Mouse (Mus musculus) 3T3-L1 (cell line): ENCODE measurements at regions not wholly inside any gene's neighbourhood (a gene's known extent, or its start where the extent isn't known, plus 50 kb on each side); places are given as distances from the start of the nearest gene placed in this dataset.
A peak's percentile ranks its signal among the peaks of the same experiment; 100 is the strongest.

ENCODE experiments used
- DNase-seq: peaks from one replicate; pipeline ENCODE4 v3.0.0-alpha.2; 2015; ENCODE audit warnings: low read depth, low spot score

DNA sequence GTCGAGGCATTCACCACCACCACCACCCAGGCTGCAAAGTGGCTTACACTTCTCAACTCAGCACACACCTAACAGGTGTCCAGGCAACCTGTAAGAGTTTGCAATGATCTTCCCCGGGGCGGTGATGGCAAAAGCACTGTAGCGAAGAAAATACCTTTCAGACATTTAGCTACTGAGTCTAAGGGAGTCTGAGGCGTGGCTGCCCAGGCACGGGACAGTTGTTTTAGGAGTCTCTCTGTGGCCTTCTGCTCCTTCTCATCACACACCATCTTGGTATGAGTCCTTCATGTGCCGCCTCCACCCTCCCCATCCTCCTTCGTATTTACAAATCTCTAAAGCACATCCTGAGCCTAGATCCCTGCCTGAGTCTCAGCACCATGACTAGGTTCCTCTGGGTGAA is 186.0 kb downstream of the Setd4 start:
- DNase-seq, result no peak

GRCm38 (mm10) chr16:93392024-93392675 is 211.7 kb downstream of the Setd4 start:
- no peak for DNase-seq

DNA sequence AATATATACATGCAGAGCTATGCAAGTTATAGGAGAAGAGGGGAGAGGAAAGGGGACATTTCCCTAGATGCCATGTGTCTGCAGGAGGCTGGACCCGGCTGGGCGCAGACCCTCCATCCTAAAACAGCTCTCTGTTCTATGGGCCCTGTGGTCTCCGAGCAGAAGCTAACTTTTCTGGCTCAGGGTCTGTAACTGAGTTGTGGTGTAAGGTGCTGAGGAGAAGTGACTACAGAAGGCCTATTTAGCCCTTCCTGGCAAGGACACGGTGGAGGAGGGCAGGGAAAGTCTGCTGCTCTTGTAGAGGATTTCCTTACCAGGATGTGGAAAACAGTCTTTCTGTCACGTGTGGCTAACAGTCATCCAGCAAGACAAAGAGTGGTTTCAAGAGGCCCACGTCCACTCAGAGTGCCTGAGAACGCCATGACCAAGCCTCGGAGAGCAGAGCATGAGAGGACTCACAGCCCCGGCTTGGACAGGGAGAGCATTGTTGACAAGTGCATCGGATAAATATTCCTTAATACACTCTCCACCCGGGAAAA is 216.2 kb downstream of the Setd4 start:
- no peak for DNase-seq

DNA sequence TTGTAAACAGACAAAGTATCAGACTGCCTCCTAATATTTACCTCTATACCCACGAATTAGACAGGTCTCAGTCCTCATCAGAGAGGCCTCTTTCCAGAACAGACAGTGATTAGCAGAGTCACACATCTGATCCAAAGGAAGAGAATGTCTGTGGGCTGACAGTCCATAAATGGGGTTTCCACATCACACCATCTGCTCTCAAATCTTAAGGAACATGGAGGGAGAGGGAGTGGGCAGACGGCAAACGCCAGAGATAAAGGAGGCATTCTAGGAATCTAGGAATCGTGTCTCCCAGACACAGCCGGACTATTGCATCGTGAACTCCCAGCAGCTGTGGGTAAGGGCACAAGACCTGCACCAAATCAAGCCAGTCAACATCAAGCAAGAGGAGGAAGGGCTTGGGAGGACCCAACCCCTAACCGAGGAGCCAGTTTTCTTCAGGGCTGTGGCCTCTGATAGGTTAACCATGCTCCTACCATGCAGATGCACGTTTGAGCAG is 219.8 kb downstream of the Setd4 start:
- DNase-seq, result no peak

GRCm38 (mm10) chr16:93382945-93383344 is 220.9 kb downstream of the Setd4 start:
- DNase-seq, result no peak

- no peak for DNase-seq
Observed at GRCm38 (mm10) chr16:93380717-93381671, 222.9 kb downstream of the Setd4 start.

DNA sequence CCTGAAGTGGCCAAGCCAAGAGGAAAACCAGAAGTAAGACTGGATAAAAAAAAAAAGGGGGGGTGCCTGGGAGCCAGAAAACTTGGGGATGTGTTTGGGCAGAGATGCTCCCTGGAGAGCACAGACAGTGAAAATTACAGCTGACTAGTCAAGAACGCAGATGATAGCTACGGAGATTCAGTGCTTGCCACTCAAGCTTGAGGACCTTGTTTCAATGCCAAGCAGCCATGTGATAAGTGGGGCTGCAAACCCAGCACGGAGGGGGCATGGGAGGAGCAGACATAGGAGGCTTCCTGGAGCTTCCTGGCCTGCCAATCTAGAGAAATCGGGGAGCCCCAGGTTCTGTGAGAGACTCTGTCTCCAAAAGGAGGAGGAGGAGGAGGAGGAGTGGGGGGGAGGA is 223.7 kb downstream of the Setd4 start:
- no peak for DNase-seq

DNA sequence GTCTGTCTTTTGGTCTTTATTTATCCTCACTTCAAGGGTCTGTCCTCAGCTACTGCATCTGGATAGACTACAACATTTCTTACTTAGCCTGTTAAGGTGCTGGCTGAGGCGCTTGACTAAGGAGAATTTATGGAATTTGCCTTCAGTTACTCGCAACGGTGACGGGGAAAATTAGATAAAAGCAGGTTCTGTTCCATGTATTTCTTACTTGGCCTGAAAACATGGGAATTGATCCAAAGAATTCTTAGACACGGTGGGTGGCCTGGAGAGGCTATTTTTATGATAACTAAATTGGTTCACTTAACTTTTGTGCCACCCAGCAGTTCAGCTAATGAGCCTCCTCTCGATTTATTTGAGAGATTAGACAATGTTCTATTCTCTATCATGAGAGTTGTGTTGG is 224.3 kb downstream of the Setd4 start:
- DNase-seq, result no peak

DNA sequence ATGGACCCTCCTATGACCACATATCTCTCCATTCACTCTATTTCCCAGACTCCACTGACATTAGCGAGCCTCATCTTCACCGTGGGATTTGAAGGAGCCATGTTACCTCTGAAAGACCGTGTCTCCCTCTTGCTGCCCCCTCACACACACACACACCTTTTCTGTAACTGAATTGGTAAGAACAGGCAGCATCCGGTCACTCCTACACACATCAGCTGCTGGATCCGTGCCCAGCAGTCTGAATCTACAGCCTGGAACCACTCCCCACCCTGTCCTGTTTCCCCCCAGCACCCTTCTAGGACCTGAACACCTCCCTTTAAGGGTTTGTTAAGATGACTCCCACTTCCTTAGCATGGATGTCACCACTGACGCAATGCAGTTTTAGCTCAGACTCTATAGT is 229.2 kb downstream of the Setd4 start:
- no peak for DNase-seq

DNA sequence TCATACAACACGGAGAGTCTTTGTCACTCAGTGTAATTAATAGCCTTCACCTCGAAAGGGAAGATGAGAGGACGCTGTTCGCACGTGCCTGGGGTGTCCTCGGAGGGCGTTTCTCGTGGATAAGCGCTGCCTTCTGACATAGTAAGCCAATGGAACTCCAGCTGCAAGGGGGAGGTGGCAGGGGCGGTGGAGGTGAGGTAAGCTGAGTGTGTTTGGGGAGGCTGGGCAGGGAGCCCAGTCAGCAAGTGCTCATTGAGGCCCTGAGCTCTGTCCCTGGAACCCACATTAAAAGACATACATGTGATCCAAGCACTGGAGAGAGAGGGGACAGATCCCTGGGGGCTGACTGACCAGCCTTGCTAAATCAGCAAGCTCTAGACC is 234.1 kb downstream of the Setd4 start:
- no peak for DNase-seq

- peak; percentile 7 for DNase-seq
Observed at GRCm38 (mm10) chr16:93368824-93369765, 234.8 kb downstream of the Setd4 start.

GRCm38 (mm10) chr16:93367995-93368394 is 235.9 kb downstream of the Setd4 start:
- DNase-seq, result peak; percentile 14

- no peak for DNase-seq
Observed at GRCm38 (mm10) chr16:93367246-93367805, 236.5 kb downstream of the Setd4 start.

DNA sequence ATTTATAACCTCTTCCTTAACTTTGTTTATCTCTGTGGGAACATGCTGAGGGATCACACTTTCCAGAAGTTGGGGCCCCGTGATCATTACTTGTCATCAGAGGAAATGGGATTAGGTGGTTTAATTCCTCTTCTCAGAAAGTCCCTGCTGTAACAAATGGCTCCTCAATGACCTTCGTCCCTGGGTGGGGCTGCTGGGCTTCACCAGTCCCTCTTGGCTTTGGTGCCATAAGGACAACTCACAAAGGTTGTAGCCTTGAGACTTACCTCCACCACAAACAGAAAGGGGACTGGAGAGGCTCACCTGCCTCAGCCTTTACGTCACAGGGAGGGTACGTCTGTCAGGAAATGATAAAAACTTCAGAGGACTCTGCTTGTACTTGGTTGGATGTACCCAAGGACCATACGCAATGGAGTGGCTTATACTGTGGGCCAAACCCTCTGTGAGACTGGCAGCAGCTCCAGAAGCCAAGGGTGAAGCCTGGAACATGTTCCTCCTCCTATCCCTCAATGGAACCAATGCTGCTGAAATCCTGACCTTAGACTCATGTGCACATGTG is 237.4 kb downstream of the Setd4 start:
- DNase-seq, result no peak

DNA sequence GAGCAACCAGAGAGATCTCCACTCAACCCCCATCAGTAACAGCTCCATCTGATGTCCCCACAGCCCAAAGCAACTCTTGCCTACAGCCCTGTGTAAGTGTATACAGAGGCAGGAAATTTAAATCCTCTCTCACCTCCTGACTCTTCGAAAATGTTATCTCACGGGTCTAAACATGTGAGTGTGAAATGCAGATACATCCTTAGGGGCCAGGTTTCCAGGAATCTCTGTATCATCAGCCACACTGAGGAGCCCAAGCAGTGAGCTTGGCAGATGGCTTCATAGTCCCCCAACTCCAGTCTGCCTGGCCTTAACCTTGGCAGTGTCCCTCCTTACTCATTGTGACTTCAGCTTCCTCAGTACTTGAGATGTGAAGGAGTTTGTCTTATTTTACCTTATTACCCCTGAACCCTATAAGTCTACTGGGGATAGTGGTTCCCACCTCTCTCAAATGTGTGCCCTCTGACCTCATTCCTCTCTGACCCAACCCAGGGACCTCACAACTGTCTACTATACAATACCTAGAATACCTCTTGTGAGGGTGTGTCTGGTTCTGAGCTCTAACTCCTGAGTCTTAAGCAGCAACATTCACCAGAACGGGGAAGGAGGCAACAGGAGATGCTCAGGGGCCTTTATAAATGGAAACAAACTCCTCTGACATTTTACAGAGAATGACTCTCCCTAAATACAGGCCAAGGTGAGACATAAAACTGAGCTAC is 238.5 kb downstream of the Setd4 start:
- DNase-seq, result no peak

DNA sequence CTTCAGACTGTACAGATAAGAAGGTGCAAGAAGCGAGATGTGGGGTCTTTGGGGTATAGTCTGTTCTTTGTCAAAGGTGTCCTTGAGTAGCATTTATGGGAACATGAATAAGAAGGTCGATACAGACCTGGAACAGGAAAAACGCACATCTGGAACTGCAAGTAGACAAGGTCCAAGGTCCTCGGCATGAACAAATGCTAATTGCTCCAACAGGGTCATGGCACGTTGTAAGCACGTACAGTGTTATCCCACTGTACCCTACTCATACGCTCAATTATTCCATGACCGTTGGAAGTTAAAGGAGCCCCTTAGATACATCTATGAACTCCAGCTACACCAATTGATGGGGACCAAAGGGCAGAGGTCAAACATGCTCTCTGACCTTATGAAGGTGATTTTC is 244.1 kb downstream of the Setd4 start:
- DNase-seq, result no peak

DNA sequence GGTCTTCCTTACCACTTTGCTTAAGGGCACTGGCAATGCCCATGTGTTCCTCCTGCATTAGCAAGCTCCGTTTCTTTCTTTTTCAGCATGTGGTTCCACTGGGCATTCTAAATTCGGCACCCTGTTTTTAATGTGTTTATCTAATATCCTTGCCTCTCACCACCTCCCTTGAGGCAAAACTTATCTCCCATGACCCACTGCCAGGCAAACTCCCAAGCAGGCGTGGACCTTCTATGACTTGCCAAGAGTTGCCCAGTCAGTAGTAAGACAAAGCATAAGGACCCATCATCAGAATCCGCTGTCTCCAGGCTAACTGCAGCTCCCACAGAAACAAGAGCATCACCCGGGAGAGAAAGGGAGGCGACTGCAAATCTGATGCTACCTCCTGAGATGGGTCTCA is 245.2 kb downstream of the Setd4 start:
- no peak for DNase-seq

- DNase-seq, result no peak
Observed at GRCm38 (mm10) chr16:93358166-93358565, 245.7 kb downstream of the Setd4 start.

DNA sequence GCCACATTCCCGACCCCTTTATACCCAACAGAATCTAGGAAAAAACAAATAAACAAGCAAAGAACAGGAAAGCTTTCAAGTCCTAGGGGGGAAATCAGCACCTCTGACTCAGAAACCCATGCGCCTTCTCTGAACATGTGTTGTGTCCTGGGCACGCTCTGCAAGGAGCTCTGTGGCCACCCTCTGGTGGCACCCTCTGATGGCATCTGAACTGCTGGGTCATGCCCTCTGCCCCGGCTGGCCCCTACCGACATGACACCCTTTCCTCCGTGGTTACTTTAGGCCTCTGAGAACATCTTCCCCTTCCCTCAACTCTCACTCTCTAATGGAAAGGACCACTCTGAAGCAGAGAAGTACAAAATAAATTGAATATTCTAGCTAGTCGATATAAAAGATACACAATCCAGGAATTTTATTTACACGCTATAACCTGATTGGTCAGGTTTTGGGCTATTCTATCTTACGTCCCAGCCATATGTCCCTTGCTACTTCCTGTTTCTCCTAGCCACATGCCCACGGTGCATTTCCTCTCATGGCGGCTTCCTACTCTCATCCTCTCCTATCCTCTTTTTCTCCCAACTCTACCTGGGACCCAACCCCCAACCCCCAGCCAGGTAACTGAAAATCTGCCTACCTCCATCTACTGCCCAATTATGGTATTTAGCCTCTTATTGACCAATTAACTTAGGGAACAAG is 248.5 kb downstream of the Setd4 start:
- DNase-seq, result no peak

DNA sequence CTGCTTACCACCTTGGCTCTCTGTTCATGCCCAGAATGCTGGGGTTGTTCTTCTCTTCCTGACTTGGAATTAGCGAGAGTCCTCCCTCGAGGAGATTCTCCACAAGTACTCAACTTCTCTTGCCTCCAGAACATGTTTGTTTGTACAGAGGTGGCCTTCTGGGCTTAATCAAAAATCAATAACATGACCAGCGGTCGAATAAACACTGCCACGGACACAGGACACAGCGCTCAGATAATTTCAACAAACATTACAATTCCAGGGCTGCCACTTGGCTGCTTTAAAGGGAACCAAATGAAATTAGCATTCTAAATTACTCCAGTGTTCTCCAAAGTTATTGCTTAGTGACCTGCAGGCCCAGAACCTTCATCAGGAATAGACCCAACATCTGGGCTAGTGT is 249.9 kb downstream of the Setd4 start:
- no peak for DNase-seq
